Mouse (Mus musculus): Measurements from ENCODE around the gene Retsat. TPM values are rescaled to one million over a fixed set of nuclear protein-coding genes. Genes with fewer than 3 reads are reported as not detected.

Gene Retsat
- polyA plus RNA-seq, 1 experiment from 2014 or later: 6.3 TPM

DNA sequence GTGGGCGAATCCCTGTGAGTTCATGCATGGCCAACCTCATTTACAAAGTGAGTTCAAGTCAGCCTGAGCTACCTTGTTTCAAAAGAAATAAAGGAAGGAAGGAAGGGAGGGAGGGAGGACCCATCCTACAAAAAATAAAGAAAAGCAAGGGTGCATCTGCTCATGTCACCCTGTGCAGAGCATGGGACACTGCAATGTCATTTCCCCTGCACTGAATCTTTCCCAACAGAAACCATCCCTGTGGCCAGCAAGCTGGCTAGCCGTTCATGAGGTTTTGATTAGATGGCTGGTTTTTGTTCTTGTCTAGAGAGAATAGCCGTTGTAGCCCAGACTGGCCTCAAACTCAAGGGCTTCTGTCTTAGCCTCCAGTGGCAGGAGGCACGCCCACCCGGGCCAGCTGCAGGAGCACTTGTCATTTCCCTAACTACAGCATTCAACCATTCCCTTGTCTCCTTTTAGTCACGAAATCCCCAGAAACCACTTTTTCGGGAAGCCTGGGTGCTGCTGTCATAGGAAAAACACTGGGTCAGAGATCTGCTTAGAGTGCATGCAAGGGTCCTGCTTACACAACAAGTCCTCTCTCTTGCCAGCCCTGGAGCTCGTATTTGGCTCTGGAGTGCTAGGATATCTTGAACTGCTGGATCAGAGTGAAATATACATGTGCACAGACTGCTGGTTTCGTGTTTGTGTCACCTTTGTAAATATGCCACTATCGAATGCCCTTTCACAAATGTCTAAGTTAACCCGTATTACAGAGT is 16.5 kb upstream of the Retsat start:
- Histone ChIP-seq H3K4me2 (ENCODE audit: low read depth, low read length, severe bottlenecking) (no peak overlapping the region), H3K27me3 (ENCODE audit: control insufficient read depth, insufficient read depth, low read length) (no peaks in the 10 kb centered on the region), H3K4me3 (ENCODE audit: low read depth, low read length) (no peak overlapping the region), H3K4me1 (replicated peaks; ENCODE audit: control insufficient read depth, insufficient read depth, low read length) (no peaks in the 10 kb centered on the region), H3K36me3 (ENCODE audit: control insufficient read depth, insufficient read depth, low read length) (no peaks in the 10 kb centered on the region), H3K9ac (ENCODE audit: low read length) (no peak overlapping the region), H3K9me3 (ENCODE audit: control insufficient read depth, low read length) (no peaks in the 10 kb centered on the region), H3K27ac (ENCODE audit: low read depth, low read length) (no peak overlapping the region)
- 80% methylated on average over 11 of the region's 11 CpGs for WGBS
- DNase-seq (ENCODE audit: low spot score): no peak
- ATAC-seq (replicated peaks; ENCODE audit: low FRiP score): no peak

DNA sequence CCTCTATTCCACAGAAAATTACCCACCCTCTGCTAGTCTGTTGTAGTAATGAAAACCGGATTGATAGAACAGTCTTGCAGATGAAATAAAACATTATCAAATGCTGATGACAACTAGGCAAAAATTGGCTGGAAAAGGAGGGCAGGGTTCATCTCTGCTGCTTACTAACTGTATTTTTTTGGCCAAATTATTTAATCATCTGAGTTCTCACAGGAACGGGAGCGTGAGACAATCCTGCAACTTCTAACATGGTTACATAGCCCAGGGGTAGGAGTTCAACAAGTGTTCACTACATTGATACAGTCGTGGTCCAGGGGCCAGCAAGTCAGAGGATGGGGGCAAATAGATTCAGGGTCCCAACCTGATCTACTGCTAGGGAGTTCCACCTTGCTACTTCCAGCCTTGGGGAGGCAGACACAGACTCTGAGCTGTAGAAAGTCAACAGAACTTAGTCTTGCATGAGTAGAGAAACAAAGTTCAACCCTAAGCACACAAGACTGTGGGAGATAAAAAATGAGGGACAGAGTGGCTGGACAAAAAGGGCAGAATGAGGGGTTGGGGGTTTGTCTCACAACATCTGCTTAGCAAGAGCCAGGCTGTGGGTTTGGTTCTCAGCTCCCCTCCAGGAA is 14.9 kb upstream of the Retsat start:
- DNase-seq (ENCODE audit: low spot score) (no peak), ATAC-seq (replicated peaks; ENCODE audit: low FRiP score) (no peak)
- H3K9me3 ChIP-seq (ENCODE audit: control insufficient read depth, low read length): no peaks in the 10 kb centered on the region
- no peaks in the 10 kb centered on the region for H3K4me1 ChIP-seq (replicated peaks; ENCODE audit: control insufficient read depth, insufficient read depth, low read length)
- 91% methylated on average over 4 of the region's 4 CpGs for WGBS
- no peak overlapping the region for H3K9ac ChIP-seq (ENCODE audit: low read length)
- no peaks in the 10 kb centered on the region for H3K27me3 ChIP-seq (ENCODE audit: control insufficient read depth, insufficient read depth, low read length)
- no peaks in the 10 kb centered on the region for H3K36me3 ChIP-seq (ENCODE audit: control insufficient read depth, insufficient read depth, low read length)
- no peak overlapping the region for H3K4me3 ChIP-seq (ENCODE audit: low read depth, low read length)
- no peak overlapping the region for H3K4me2 ChIP-seq (ENCODE audit: low read depth, low read length, severe bottlenecking)
- no peak overlapping the region for H3K27ac ChIP-seq (ENCODE audit: low read depth, low read length)

DNA sequence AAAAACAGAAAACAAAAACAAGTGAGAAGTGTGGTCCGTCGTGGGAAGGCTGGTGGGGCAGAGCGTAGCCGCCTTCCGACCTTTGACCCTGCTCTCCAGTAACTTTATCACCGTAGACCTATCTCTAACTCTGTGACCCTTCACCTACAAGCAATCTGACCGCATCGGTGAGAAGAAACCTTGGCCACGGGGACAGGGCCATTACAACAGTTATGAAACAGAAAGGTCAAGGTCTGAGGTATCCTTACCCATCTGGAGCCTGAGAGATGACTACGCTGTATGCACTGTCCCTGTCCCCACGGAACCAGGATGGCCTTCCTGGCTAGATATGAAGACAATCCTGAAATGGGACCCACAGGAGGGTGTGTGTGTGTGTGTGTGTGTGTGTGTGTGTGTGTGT is 14.1 kb upstream of the Retsat start:
- no peak for ATAC-seq (replicated peaks; ENCODE audit: low FRiP score)
- H3K4me3 ChIP-seq (ENCODE audit: low read depth, low read length): no peak overlapping the region
- no peaks in the 10 kb centered on the region for H3K4me1 ChIP-seq (replicated peaks; ENCODE audit: control insufficient read depth, insufficient read depth, low read length)
- H3K27ac ChIP-seq (ENCODE audit: low read depth, low read length): no peak overlapping the region
- H3K27me3 ChIP-seq (ENCODE audit: control insufficient read depth, insufficient read depth, low read length): no peaks in the 10 kb centered on the region
- H3K9me3 ChIP-seq (ENCODE audit: control insufficient read depth, low read length): no peaks in the 10 kb centered on the region
- no peaks in the 10 kb centered on the region for H3K36me3 ChIP-seq (ENCODE audit: control insufficient read depth, insufficient read depth, low read length)
- no peak for DNase-seq (ENCODE audit: low spot score)
- WGBS: 86% methylated on average over 11 of the region's 11 CpGs
- H3K9ac ChIP-seq (ENCODE audit: low read length): no peak overlapping the region
- no peak overlapping the region for H3K4me2 ChIP-seq (ENCODE audit: low read depth, low read length, severe bottlenecking)

GRCm38 (mm10) chr6:72586701-72587100 is 11.6 kb upstream of the Retsat start:
- no peak overlapping the region for H3K9ac ChIP-seq (ENCODE audit: low read length)
- WGBS: 85% methylated on average over 3 of the region's 3 CpGs
- H3K4me1 ChIP-seq (replicated peaks; ENCODE audit: control insufficient read depth, insufficient read depth, low read length): no peaks in the 10 kb centered on the region
- ATAC-seq (replicated peaks; ENCODE audit: low FRiP score) (no peak), DNase-seq (ENCODE audit: low spot score) (no peak)
- H3K4me3 ChIP-seq (ENCODE audit: low read depth, low read length): no peak overlapping the region
- H3K27me3 ChIP-seq (ENCODE audit: control insufficient read depth, insufficient read depth, low read length): no peaks in the 10 kb centered on the region
- no peak overlapping the region for H3K27ac ChIP-seq (ENCODE audit: low read depth, low read length)
- no peak overlapping the region for H3K4me2 ChIP-seq (ENCODE audit: low read depth, low read length, severe bottlenecking)
- no peaks in the 10 kb centered on the region for H3K9me3 ChIP-seq (ENCODE audit: control insufficient read depth, low read length)
- no peaks in the 10 kb centered on the region for H3K36me3 ChIP-seq (ENCODE audit: control insufficient read depth, insufficient read depth, low read length)

GRCm38 (mm10) chr6:72588307-72588706 is 10.0 kb upstream of the Retsat start:
- Histone ChIP-seq H3K4me1 (replicated peaks; ENCODE audit: control insufficient read depth, insufficient read depth, low read length) (no peaks in the 10 kb centered on the region), H3K36me3 (ENCODE audit: control insufficient read depth, insufficient read depth, low read length) (no peaks in the 10 kb centered on the region), H3K4me2 (ENCODE audit: low read depth, low read length, severe bottlenecking) (no peak overlapping the region), H3K27ac (ENCODE audit: low read depth, low read length) (no peak overlapping the region), H3K9me3 (ENCODE audit: control insufficient read depth, low read length) (no peaks in the 10 kb centered on the region), H3K9ac (ENCODE audit: low read length) (no peak overlapping the region), H3K4me3 (ENCODE audit: low read depth, low read length) (no peak overlapping the region), H3K27me3 (ENCODE audit: control insufficient read depth, insufficient read depth, low read length) (no peaks in the 10 kb centered on the region)
- ATAC-seq (replicated peaks; ENCODE audit: low FRiP score) (no peak), DNase-seq (ENCODE audit: low spot score) (no peak)

DNA sequence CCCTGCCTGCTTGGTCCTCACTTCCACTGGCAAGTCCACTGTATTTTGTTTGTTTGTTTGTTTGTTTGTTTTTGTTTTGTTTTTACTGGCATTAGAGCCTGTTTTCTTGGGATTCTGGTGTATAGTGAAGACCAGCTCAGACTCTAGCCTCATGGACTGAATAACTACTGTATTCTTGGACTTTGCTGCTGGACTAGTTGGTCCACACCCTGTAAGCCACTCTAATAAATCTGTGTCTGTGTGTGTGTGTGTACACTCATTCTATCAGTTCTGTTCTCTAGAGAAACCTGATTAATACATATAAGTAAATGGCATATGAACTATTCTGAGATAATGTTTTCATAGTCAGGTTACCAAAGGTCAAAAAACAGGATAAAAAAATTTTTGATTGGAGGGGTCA is 8.2 kb upstream of the Retsat start:
- Histone ChIP-seq H3K4me2 (ENCODE audit: low read depth, low read length, severe bottlenecking) (no peak overlapping the region), H3K4me1 (replicated peaks; ENCODE audit: control insufficient read depth, insufficient read depth, low read length) (no peaks in the 10 kb centered on the region), H3K9me3 (ENCODE audit: control insufficient read depth, low read length) (no peaks in the 10 kb centered on the region), H3K27me3 (ENCODE audit: control insufficient read depth, insufficient read depth, low read length) (no peaks in the 10 kb centered on the region), H3K27ac (ENCODE audit: low read depth, low read length) (no peak overlapping the region), H3K9ac (ENCODE audit: low read length) (no peak overlapping the region), H3K36me3 (ENCODE audit: control insufficient read depth, insufficient read depth, low read length) (no peaks in the 10 kb centered on the region), H3K4me3 (ENCODE audit: low read depth, low read length) (no peak overlapping the region)
- DNase-seq (ENCODE audit: low spot score) (no peak), ATAC-seq (replicated peaks; ENCODE audit: low FRiP score) (no peak)

- H3K4me3 ChIP-seq (ENCODE audit: low read depth, low read length): no peak overlapping the region
- peaks cover 4% of the 10 kb centered on the region; the same call in 1 of the 2 replicates for H3K4me1 ChIP-seq (replicated peaks; ENCODE audit: control insufficient read depth, insufficient read depth, low read length)
- H3K9ac ChIP-seq (ENCODE audit: low read length): no peak overlapping the region
- ATAC-seq (replicated peaks; ENCODE audit: low FRiP score): no peak
- no peak overlapping the region for H3K27ac ChIP-seq (ENCODE audit: low read depth, low read length)
- WGBS: 80% methylated on average over 6 of the region's 6 CpGs
- no peaks in the 10 kb centered on the region for H3K27me3 ChIP-seq (ENCODE audit: control insufficient read depth, insufficient read depth, low read length)
- no peaks in the 10 kb centered on the region for H3K36me3 ChIP-seq (ENCODE audit: control insufficient read depth, insufficient read depth, low read length)
- DNase-seq (ENCODE audit: low spot score): no peak
- H3K9me3 ChIP-seq (ENCODE audit: control insufficient read depth, low read length): no peaks in the 10 kb centered on the region
- H3K4me2 ChIP-seq (ENCODE audit: low read depth, low read length, severe bottlenecking): no peak overlapping the region
These were observed 5.1 kb upstream of the Retsat start for GRCm38 (mm10) chr6:72593011-72593803.

- 77% methylated on average over 5 of the region's 5 CpGs for WGBS
- H3K4me2 ChIP-seq (ENCODE audit: low read depth, low read length, severe bottlenecking): no peak overlapping the region
These were observed 4.4 kb upstream of the Retsat start for GRCm38 (mm10) chr6:72593914-72594313.

More at GRCm38 (mm10) chr6:72593914-72594313, 4.4 kb upstream of the Retsat start:
- ATAC-seq (replicated peaks; ENCODE audit: low FRiP score) (no peak), DNase-seq (ENCODE audit: low spot score) (no peak)
- no peak overlapping the region for H3K9ac ChIP-seq (ENCODE audit: low read length)
- peaks cover 4% of the 10 kb centered on the region; the same call in 1 of the 2 replicates for H3K4me1 ChIP-seq (replicated peaks; ENCODE audit: control insufficient read depth, insufficient read depth, low read length)
- no peaks in the 10 kb centered on the region for H3K36me3 ChIP-seq (ENCODE audit: control insufficient read depth, insufficient read depth, low read length)
- H3K27me3 ChIP-seq (ENCODE audit: control insufficient read depth, insufficient read depth, low read length): no peaks in the 10 kb centered on the region
- no peak overlapping the region for H3K4me3 ChIP-seq (ENCODE audit: low read depth, low read length)
- H3K9me3 ChIP-seq (ENCODE audit: control insufficient read depth, low read length): no peaks in the 10 kb centered on the region
- no peak overlapping the region for H3K27ac ChIP-seq (ENCODE audit: low read depth, low read length)
